13 mouse cellular contexts compared by ENCODE assay signal in genomic region chr10:52278011-52278434, GRCm38 (mm10). TPM values are rescaled to one million over a fixed set of nuclear protein-coding genes. Genes with fewer than 3 reads are reported as not detected.
DNase-seq lines count a peak whose midpoint lies in the region; ATAC-seq and TF ChIP-seq lines count a peak whose summit lies in the region.
"Had no signal": no experiment of that assay in that cellular context is flagged by ENCODE, and none has a peak within 500 bp of the region (broad histone marks: within the 10 kb centered on the region; RNA-seq: fewer than 3 reads in every experiment).

No protein-coding gene starts in this region.

- H3K4me1 ChIP-seq in kidney, embryonic 14.5 days (ENCODE audit: control insufficient read depth, insufficient read depth, low read length): no peaks in the 10 kb centered on the region
- 0 out of 2 replicates have a peak, but pooled peaks cover 3% of the 10 kb centered on the region for H3K4me1 ChIP-seq in lung, postnatal 0 days (ENCODE audit: insufficient read depth, low read depth, low read length)
- peaks cover 5% of the 10 kb centered on the region; the same call in 1 of the 2 replicates for H3K4me1 ChIP-seq in hindbrain, postnatal 0 days (ENCODE audit: insufficient read depth, low read length)

- H3K27ac ChIP-seq in kidney, embryonic 14.5 days (ENCODE audit: low read depth, low read length): no peak overlapping the region
- no peak overlapping the region for H3K27ac ChIP-seq in lung, postnatal 0 days (ENCODE audit: low read length)
- H3K27ac ChIP-seq in hindbrain, postnatal 0 days: no peak overlapping the region
- H3K27ac ChIP-seq: embryonic facial prominence, embryonic 15.5 days; hindbrain, embryonic 15.5 days; limb, embryonic 10.5 days; neural tube, embryonic 15.5 days had no signal

- peak; percentile 85 for DNase-seq in kidney, adult 11 months
- DNase-seq in kidney, adult 18-20 months: peak; percentile 78
- peak; percentile 79 for DNase-seq in lung, postnatal 0 days (ENCODE audit: low spot score)
- DNase-seq in yolk sac, embryonic 10.5 days (ENCODE audit: low spot score): peak; percentile 48
- DNase-seq in layer of hippocampus, postnatal 14 days (ENCODE audit: low spot score in 2 of 2): no peak
- DNase-seq in c-Kit-positive CD71-positive TER-119-positive erythroid progenitor cells, embryonic 14.5 days (ENCODE audit: low spot score): no peak
- DNase-seq in hindbrain, postnatal 0 days (ENCODE audit: low spot score): no peak

- no peaks in the 10 kb centered on the region for H3K27me3 ChIP-seq in kidney, embryonic 14.5 days (ENCODE audit: control insufficient read depth, insufficient read depth, low read length)
- no peaks in the 10 kb centered on the region for H3K27me3 ChIP-seq in lung, postnatal 0 days (replicated peaks; ENCODE audit: insufficient read depth, low read length)
- no peaks in the 10 kb centered on the region for H3K27me3 ChIP-seq in hindbrain, postnatal 0 days (ENCODE audit: insufficient read depth, low read length)
- H3K27me3 ChIP-seq: embryonic facial prominence, embryonic 15.5 days; hindbrain, embryonic 15.5 days; neural tube, embryonic 15.5 days had no signal

- ATAC-seq in kidney, embryonic 14.5 days (ENCODE audit: low FRiP score, low TSS enrichment): no peak
- ATAC-seq in lung, postnatal 0 days: peak; percentile 90
- ATAC-seq in hindbrain, postnatal 0 days: no peak

- no peaks in the 10 kb centered on the region for H3K9me3 ChIP-seq in kidney, embryonic 14.5 days (ENCODE audit: control insufficient read depth, low read length)
- H3K9me3 ChIP-seq in lung, postnatal 0 days (ENCODE audit: low read length): no peaks in the 10 kb centered on the region
- H3K9me3 ChIP-seq in hindbrain, postnatal 0 days (ENCODE audit: low read length): no peaks in the 10 kb centered on the region
- H3K9me3 ChIP-seq: embryonic facial prominence, embryonic 15.5 days; hindbrain, embryonic 15.5 days; limb, embryonic 10.5 days; neural tube, embryonic 15.5 days had no signal

- no peak overlapping the region for H3K4me3 ChIP-seq in kidney, embryonic 14.5 days (ENCODE audit: low read length)
- H3K4me3 ChIP-seq in lung, postnatal 0 days (ENCODE audit: low read depth, low read length): no peak overlapping the region
- H3K4me3 ChIP-seq in hindbrain, postnatal 0 days (ENCODE audit: low read length): no peak overlapping the region
- H3K4me3 ChIP-seq: embryonic facial prominence, embryonic 15.5 days; hindbrain, embryonic 15.5 days; limb, embryonic 10.5 days; neural tube, embryonic 15.5 days had no signal

- TF ChIP-seq CTCF in lung, postnatal 0 days (IDR thresholded peaks at IDR 0.05): no peak
- no peak for TF ChIP-seq CTCF in hindbrain, postnatal 0 days (IDR thresholded peaks at IDR 0.05; ENCODE audit: low read depth)

- H3K4me2 ChIP-seq in kidney, embryonic 14.5 days (replicated peaks; ENCODE audit: low read depth, low read length): no peak overlapping the region
- no peak overlapping the region for H3K4me2 ChIP-seq in lung, postnatal 0 days (replicated peaks; ENCODE audit: low read depth, low read length)
- no peak overlapping the region for H3K4me2 ChIP-seq in hindbrain, postnatal 0 days (ENCODE audit: low read depth, low read length)
- H3K4me2 ChIP-seq: embryonic facial prominence, embryonic 15.5 days; hindbrain, embryonic 15.5 days; neural tube, embryonic 15.5 days had no signal

- H3K9ac ChIP-seq in kidney, embryonic 14.5 days (ENCODE audit: low read depth, low read length): no peak overlapping the region
- no peak overlapping the region for H3K9ac ChIP-seq in lung, postnatal 0 days (replicated peaks; ENCODE audit: low read depth)
- no peak overlapping the region for H3K9ac ChIP-seq in hindbrain, postnatal 0 days (replicated peaks; ENCODE audit: low read length)
- H3K9ac ChIP-seq: embryonic facial prominence, embryonic 15.5 days; hindbrain, embryonic 15.5 days; neural tube, embryonic 15.5 days had no signal

- H3K36me3 ChIP-seq in kidney, embryonic 14.5 days (ENCODE audit: control insufficient read depth, insufficient read depth, low read length): no peaks in the 10 kb centered on the region
- H3K36me3 ChIP-seq in lung, postnatal 0 days (ENCODE audit: insufficient read depth, low read length): no peaks in the 10 kb centered on the region
- H3K36me3 ChIP-seq in hindbrain, postnatal 0 days (ENCODE audit: insufficient read depth, low read length): no peaks in the 10 kb centered on the region
- H3K36me3 ChIP-seq: embryonic facial prominence, embryonic 15.5 days; hindbrain, embryonic 15.5 days; neural tube, embryonic 15.5 days had no signal

- WGBS in kidney, embryonic 14.5 days: 63% methylated on average over 9 of the region's 9 CpGs
- WGBS in lung, postnatal 0 days: 44% methylated on average over 9 of the region's 9 CpGs
- WGBS in hindbrain, postnatal 0 days: 87% methylated on average over 9 of the region's 9 CpGs

- peak; percentile 94 for TF ChIP-seq EP300 in lung, postnatal 0 days (IDR thresholded peaks at IDR 0.05)

RNA-seq across cellular contexts. Expression of gene Dcbld1, which starts 44.6 kb away (rescaled TPM):
- 18.9 and 26.5 TPM in 2 replicates for polyA plus RNA-seq in kidney, embryonic 14.5 days (2014; fragmentation: Nextera tagmentation; extraction: Ambion mirVana)
- 20.5 and 24.1 TPM in 2 replicates for polyA plus RNA-seq in lung, postnatal 0 days (2015; fragmentation: Nextera tagmentation; extraction: Ambion mirVana)
- total RNA-seq in layer of hippocampus, postnatal 14 days (2021): 1 to 10 TPM; 8.2 to 8.4 TPM
- total RNA-seq in hindbrain, postnatal 0 days (2014; rRNA removed): 12.2 and 14.4 TPM in 2 replicates
- 19.1 and 20.2 TPM in 2 replicates for polyA plus RNA-seq in hindbrain, postnatal 0 days (2015; fragmentation: Nextera tagmentation; extraction: Ambion mirVana)
- total RNA-seq: megakaryocyte-erythroid progenitor cell, adult 5-6 weeks had no signal

Comparison
In these comparisons a context has a peak if more than half of its experiments do, and no peak if none do; other contexts are left out.
1. DNase-seq: peak in kidney, adult 11 months (single experiment), kidney, adult 18-20 months (single experiment), lung, postnatal 0 days (single experiment) and yolk sac, embryonic 10.5 days (single experiment); none in layer of hippocampus, postnatal 14 days (0 of 2), c-Kit-positive CD71-positive TER-119-positive erythroid progenitor cells, embryonic 14.5 days (single experiment) and hindbrain, postnatal 0 days (single experiment).